Mouse (Mus musculus) liver, adult 2 months (tissue): ENCODE measurements at regions not wholly inside any gene's neighbourhood (a gene's known extent, or its start where the extent isn't known, plus 50 kb on each side); places are given as distances from the start of the nearest gene placed in this dataset.

ENCODE experiments used
- CTCF ChIP-seq: fragments of 200-500 bp; IDR thresholded peaks from 2 replicates; pipeline ENCODE4 v1.5.1; 2011; ENCODE audit warnings: low read depth, low read length, control low read depth
- POLR2A ChIP-seq: fragments of 200-500 bp; IDR thresholded peaks from 2 replicates; pipeline ENCODE4 v1.6.1; 2011; ENCODE audit warnings: low read length, control low read depth; ENCODE audit not compliant: insufficient read depth; ENCODE audit errors: extremely low read depth

DNA sequence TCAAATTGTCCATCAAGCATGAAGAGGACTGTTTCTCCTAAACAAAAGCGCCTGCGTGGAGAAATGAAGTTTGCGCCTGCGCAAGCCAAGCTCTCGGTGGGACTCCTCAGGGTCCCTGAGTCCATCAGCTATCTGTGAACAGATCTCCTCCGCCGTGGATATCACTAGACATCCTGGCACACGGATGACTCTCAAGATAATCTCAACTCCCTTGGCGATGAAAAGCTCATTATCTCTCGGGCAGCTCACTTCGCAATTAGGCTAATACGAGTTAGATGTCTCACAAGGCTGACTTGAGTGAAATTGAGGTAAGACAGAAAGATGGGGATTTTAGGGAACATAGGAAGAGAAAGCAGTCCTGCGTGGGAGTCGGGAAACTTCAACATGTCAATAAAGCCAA, 202.1 kb upstream of the Jmjd1c start:
- no peak for TF ChIP-seq POLR2A
- no peak for TF ChIP-seq CTCF
